Mouse (Mus musculus) liver, postnatal 0 days (tissue): ENCODE data around the gene Elfn2. TPM values are rescaled to one million over a fixed set of nuclear protein-coding genes. Genes with fewer than 3 reads are reported as not detected.
A peak's percentile ranks its signal among the peaks of the same experiment; 100 is the strongest.

ENCODE experiments used
- ATAC-seq: fragments of 200-750 bp; cut with Nextera tagmentation; 2 replicates; pipeline ENCODE4 v1.8.0; 2017; ENCODE audit warnings: mild to moderate bottlenecking, moderate library complexity
- DNase-seq: peaks from one replicate; pipeline ENCODE4 v3.0.0-alpha.2; 2016
- H3K27ac ChIP-seq: fragments of 300-500 bp; sonication (generic); 2 replicates; pipeline ENCODE4 v1.5.1; 2014; ENCODE audit warnings: antibody characterized with exemption, moderate library complexity, mild to moderate bottlenecking, low read depth
- H3K27me3 ChIP-seq: fragments of 300-500 bp; sonication (generic); 2 replicates; pipeline ENCODE4 v1.6.1; 2014; ENCODE audit warnings: low read length, control low read depth, mixed read lengths; ENCODE audit not compliant: insufficient read depth
- H3K36me3 ChIP-seq: fragments of 300-500 bp; sonication (generic); replicated peaks from 2 replicates; pipeline ENCODE4 v1.6.1; 2014; ENCODE audit warnings: mild to moderate bottlenecking, control low read depth, low read length, moderate library complexity, mixed read lengths; ENCODE audit not compliant: insufficient read depth
- H3K4me1 ChIP-seq: fragments of 300-500 bp; sonication (generic); 2 replicates; pipeline ENCODE4 v1.6.1; 2014; ENCODE audit warnings: antibody characterized with exemption, mild to moderate bottlenecking, control low read depth; ENCODE audit not compliant: insufficient read depth
- H3K4me2 ChIP-seq: fragments of 300-500 bp; sonication (generic); 2 replicates; pipeline ENCODE4 v1.6.1; 2014; ENCODE audit warnings: low read depth, mild to moderate bottlenecking, low read length, moderate library complexity, mixed read lengths
- H3K4me3 ChIP-seq: fragments of 300-500 bp; sonication (generic); 2 replicates; pipeline ENCODE4 v1.5.1; 2014; ENCODE audit warnings: low read depth, low read length
- H3K9ac ChIP-seq: fragments of 300-500 bp; sonication (generic); replicated peaks from 2 replicates; pipeline ENCODE4 v1.6.1; 2014; ENCODE audit warnings: mild to moderate bottlenecking, moderate library complexity
- H3K9me3 ChIP-seq: fragments of 300-500 bp; sonication (generic); 2 replicates; pipeline ENCODE4 v1.6.1; 2016; ENCODE audit warnings: mild to moderate bottlenecking, control low read depth, low read length, mixed read lengths
- CTCF ChIP-seq: sonication (generic); IDR thresholded peaks from 2 replicates; pipeline ENCODE4 v1.5.1; 2016; ENCODE audit warnings: antibody characterized with exemption, low read depth
- EP300 ChIP-seq: IDR thresholded peaks from 2 replicates; pipeline ENCODE4 v1.6.1; 2016; ENCODE audit warnings: antibody characterized with exemption, low read depth, mild to moderate bottlenecking
- WGBS: fragments of 180-500 bp; shearing (Covaris S2); extraction: QIAGEN DNeasy Blood & Tissue Kit; methylation state at CpG from one replicate; pipeline ENCODE4 v1.1.7; 2014; ENCODE audit not compliant: insufficient replicate concordance; 5-methylcytosine and 5-hydroxymethylcytosine counted together
- polyA plus RNA-seq: library from polyadenylated mRNA; unstranded; fragments of >200 nt; fragmentation: Nextera tagmentation; extraction: Ambion mirVana; gene quantifications from 2 replicates; pipeline ENCODE4 v1.2.1, GENCODE M21; 2015

The Elfn2 gene
- polyA plus RNA-seq, 1 experiment from 2014 or later = not detected

GRCm38 (mm10) chr15:78698084-78698483, 20.5 kb downstream of the Elfn2 start:
- no peak for ATAC-seq
- Histone ChIP-seq H3K27ac (no peak overlapping the region), H3K36me3 (no peaks in the 10 kb centered on the region), H3K4me2 (no peak overlapping the region), H3K27me3 (peaks cover 7% of the 10 kb centered on the region; the same call in 1 of the 2 replicates), H3K9me3 (no peaks in the 10 kb centered on the region), H3K9ac (no peak overlapping the region), H3K4me3 (no peak overlapping the region), H3K4me1 (no peaks in the 10 kb centered on the region)
- TF ChIP-seq CTCF (no peak), EP300 (no peak)
- DNase-seq = no peak
- 61% methylated on average over 5 of the region's 5 CpGs for WGBS

- H3K36me3 ChIP-seq = no peaks in the 10 kb centered on the region
- H3K9ac ChIP-seq = no peak overlapping the region
- ATAC-seq (no peak), DNase-seq (no peak)
- no peaks in the 10 kb centered on the region for H3K9me3 ChIP-seq
- no peak overlapping the region for H3K4me3 ChIP-seq
- H3K27me3 ChIP-seq = peaks cover 7% of the 10 kb centered on the region; the same call in 1 of the 2 replicates
- H3K4me1 ChIP-seq = no peaks in the 10 kb centered on the region
- H3K4me2 ChIP-seq = no peak overlapping the region
- H3K27ac ChIP-seq = no peak overlapping the region
- no peak for TF ChIP-seq CTCF
- TF ChIP-seq EP300 = no peak
- 10% methylated on average over 5 of the region's 5 CpGs for WGBS
These were observed 22.8 kb downstream of the Elfn2 start for GRCm38 (mm10) chr15:78695745-78696144.

- no peak overlapping the region for H3K27ac ChIP-seq
- ATAC-seq = no peak
- H3K27me3 ChIP-seq = peaks cover 6% of the 10 kb centered on the region; the same call in 1 of the 2 replicates
- TF ChIP-seq EP300 (no peak), CTCF (no peak)
- 51% methylated on average over 8 of the region's 8 CpGs for WGBS
- H3K4me2 ChIP-seq = no peak overlapping the region
- H3K9me3 ChIP-seq = no peaks in the 10 kb centered on the region
- no peak overlapping the region for H3K9ac ChIP-seq
- H3K4me1 ChIP-seq = no peaks in the 10 kb centered on the region
- no peak for DNase-seq
- H3K4me3 ChIP-seq = no peak overlapping the region
- no peaks in the 10 kb centered on the region for H3K36me3 ChIP-seq
These were observed 26.1 kb downstream of the Elfn2 start for GRCm38 (mm10) chr15:78692505-78692904.

DNA sequence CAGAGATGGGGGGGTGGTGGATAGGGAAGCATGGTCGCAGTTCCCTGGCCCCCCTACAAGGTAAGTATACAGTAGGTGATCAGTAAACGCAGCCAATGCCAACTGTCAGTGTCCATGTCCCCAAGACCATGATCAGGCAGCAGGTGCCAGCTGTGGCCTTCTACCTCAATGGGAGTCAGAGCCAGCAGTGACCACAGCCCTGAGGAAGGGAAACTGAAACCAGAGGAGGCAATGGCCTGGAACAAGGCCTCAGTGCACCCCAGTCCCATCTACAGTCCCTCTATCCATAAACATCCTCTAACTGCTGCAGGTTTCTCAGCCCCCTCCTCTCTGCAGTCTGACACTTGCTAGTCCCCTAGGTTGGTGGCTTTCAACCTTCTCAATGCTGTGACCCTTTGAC, 27.9 kb downstream of the Elfn2 start:
- Histone ChIP-seq H3K4me2 (no peak overlapping the region), H3K4me3 (no peak overlapping the region), H3K9me3 (no peaks in the 10 kb centered on the region), H3K27me3 (no peaks in the 10 kb centered on the region), H3K4me1 (no peaks in the 10 kb centered on the region), H3K27ac (no peak overlapping the region), H3K36me3 (no peaks in the 10 kb centered on the region), H3K9ac (no peak overlapping the region)
- peak; percentile 41 for DNase-seq
- 71% methylated on average over 2 of the region's 2 CpGs for WGBS
- ATAC-seq = peak; percentile 33; the same call in 1 of the 2 replicates
- TF ChIP-seq CTCF (no peak), EP300 (no peak)

DNA sequence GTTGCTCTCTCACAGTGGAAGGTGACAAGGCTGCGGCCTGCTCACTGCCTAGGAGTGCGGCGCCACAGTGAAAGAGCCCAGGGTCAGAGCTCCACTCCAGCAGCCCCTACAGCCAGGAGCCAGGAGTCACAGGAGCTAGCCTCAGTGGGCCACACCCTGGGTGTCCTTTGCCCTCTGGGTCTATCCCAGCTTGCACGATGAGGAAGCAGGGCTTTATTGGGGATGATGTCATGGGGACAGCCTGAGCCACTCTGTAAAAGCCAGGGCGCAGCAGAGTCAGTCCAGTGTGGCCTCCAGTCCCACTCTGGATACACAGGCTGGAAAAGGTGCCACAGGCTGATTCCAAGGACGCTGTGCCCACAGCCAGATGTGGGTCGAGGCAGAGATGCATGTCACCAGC, 31.7 kb downstream of the Elfn2 start:
- DNase-seq (no peak), ATAC-seq (no peak)
- H3K36me3 ChIP-seq = no peaks in the 10 kb centered on the region
- H3K27ac ChIP-seq = no peak overlapping the region
- no peak overlapping the region for H3K9ac ChIP-seq
- WGBS = 68% methylated on average over 7 of the region's 7 CpGs
- H3K4me1 ChIP-seq = no peaks in the 10 kb centered on the region
- no peak overlapping the region for H3K4me2 ChIP-seq
- H3K27me3 ChIP-seq = peaks cover 6% of the 10 kb centered on the region; the same call in 1 of the 2 replicates
- H3K4me3 ChIP-seq = no peak overlapping the region
- TF ChIP-seq EP300 = no peak
- no peak for TF ChIP-seq CTCF
- no peaks in the 10 kb centered on the region for H3K9me3 ChIP-seq

GRCm38 (mm10) chr15:78684111-78684510, 34.5 kb downstream of the Elfn2 start:
- Histone ChIP-seq H3K36me3 (no peaks in the 10 kb centered on the region), H3K9ac (no peak overlapping the region), H3K27ac (no peak overlapping the region), H3K27me3 (peaks cover 6% of the 10 kb centered on the region; the same call in 1 of the 2 replicates), H3K9me3 (no peaks in the 10 kb centered on the region), H3K4me2 (no peak overlapping the region), H3K4me1 (no peaks in the 10 kb centered on the region), H3K4me3 (no peak overlapping the region)
- 12% methylated on average over 9 of the region's 9 CpGs for WGBS
- DNase-seq (no peak), ATAC-seq (no peak)
- TF ChIP-seq CTCF (no peak), EP300 (no peak)

DNA sequence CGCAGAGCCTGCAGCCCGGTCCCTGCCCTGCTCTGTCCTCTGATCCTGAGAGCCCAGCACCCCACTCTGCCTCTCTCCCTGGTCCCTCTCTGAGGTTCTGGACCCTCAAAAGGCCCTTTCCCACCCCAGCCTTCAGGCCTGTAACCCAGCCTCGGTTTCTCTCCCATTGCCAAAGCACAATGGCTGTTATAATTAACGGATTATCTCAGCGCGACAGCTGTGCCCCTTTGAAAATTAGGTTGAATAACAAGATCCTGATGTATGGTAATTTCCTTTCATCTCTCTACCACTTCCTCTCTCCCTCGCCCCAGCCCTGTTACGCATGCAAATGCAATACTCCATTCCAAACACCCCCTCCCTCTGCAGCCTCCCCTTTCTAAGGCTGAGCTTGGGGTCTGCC, 35.1 kb downstream of the Elfn2 start:
- Histone ChIP-seq H3K27me3 (peaks cover 6% of the 10 kb centered on the region; the same call in 1 of the 2 replicates), H3K4me1 (no peaks in the 10 kb centered on the region), H3K36me3 (no peaks in the 10 kb centered on the region), H3K9ac (no peak overlapping the region), H3K9me3 (no peaks in the 10 kb centered on the region), H3K4me2 (no peak overlapping the region), H3K27ac (peak overlapping the region; percentile 30; the same call in 1 of the 2 replicates), H3K4me3 (no peak overlapping the region)
- TF ChIP-seq CTCF (no peak), EP300 (no peak)
- ATAC-seq = no peak
- 35% methylated on average over 8 of the region's 8 CpGs for WGBS
- DNase-seq = no peak
